Mouse (Mus musculus): ENCODE measurements around the gene Ccer1.

DNA sequence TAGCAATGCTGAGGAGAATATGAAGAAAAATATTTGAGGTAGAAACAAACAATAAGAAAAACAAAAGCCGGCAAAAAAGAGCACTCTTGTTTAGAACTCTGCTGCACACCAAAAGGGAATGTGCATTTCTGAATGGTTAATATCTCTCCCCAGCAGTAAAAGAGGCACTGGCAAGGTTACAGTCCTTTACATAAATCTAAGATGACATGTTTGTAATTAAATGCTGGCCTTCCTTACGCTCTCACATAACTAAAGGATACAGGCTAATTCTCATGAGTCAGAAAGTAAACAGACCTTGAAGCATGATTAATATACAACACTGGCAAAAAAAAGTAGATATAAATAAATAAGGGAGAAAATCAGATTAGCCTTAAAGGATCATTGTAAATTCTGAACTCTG, 42.5 kb upstream of the Ccer1 start:
- no peak for TF ChIP-seq CTCF (IDR thresholded peaks at IDR 0.05; ENCODE audit: control insufficient read depth, insufficient read depth, low read length)
- no peak for TF ChIP-seq POLR2A (IDR thresholded peaks at IDR 0.05; ENCODE audit: borderline replicate concordance, control insufficient read depth, low read depth, low read length)
